Mouse (Mus musculus): ENCODE results near the gene Arhgap31.
A peak's percentile ranks its signal among the peaks of the same experiment; 100 is the strongest.

Gene Arhgap31

GRCm38 (mm10) chr16:38606509-38606908 lies 106.6 kb downstream of the Arhgap31 start:
- no peak for DNase-seq (ENCODE audit: low spot score in 2 of 2)

- peak in 1 of 2 experiments; percentile 31 for DNase-seq (ENCODE audit: low spot score in 2 of 2)
Measured at GRCm38 (mm10) chr16:38602989-38603804, 109.9 kb downstream of the Arhgap31 start.

GRCm38 (mm10) chr16:38598986-38599680 lies 113.9 kb downstream of the Arhgap31 start:
- DNase-seq (ENCODE audit: low spot score in 2 of 2), result no peak

GRCm38 (mm10) chr16:38596651-38597050 lies 116.4 kb downstream of the Arhgap31 start:
- no peak for DNase-seq (ENCODE audit: low spot score in 2 of 2)

- no peak for DNase-seq (ENCODE audit: low spot score in 2 of 2)
Measured at GRCm38 (mm10) chr16:38596099-38596498, 117.0 kb downstream of the Arhgap31 start.

- DNase-seq (ENCODE audit: low spot score in 2 of 2), result no peak
Measured at GRCm38 (mm10) chr16:38594435-38594834, 118.6 kb downstream of the Arhgap31 start.

- DNase-seq (ENCODE audit: low spot score in 2 of 2), result no peak
Measured at GRCm38 (mm10) chr16:38592946-38593345, 120.1 kb downstream of the Arhgap31 start.

- no peak for DNase-seq (ENCODE audit: low spot score in 2 of 2)
Measured at GRCm38 (mm10) chr16:38592026-38592678, 120.9 kb downstream of the Arhgap31 start.

GRCm38 (mm10) chr16:38591506-38591905 lies 121.6 kb downstream of the Arhgap31 start:
- no peak for DNase-seq (ENCODE audit: low spot score in 2 of 2)

- no peak for DNase-seq (ENCODE audit: low spot score in 2 of 2)
Measured at GRCm38 (mm10) chr16:38587572-38587971, 125.5 kb downstream of the Arhgap31 start.

GRCm38 (mm10) chr16:38587163-38587562 lies 125.9 kb downstream of the Arhgap31 start:
- DNase-seq (ENCODE audit: low spot score in 2 of 2), result no peak

- DNase-seq (ENCODE audit: low spot score in 2 of 2), result no peak
Measured at GRCm38 (mm10) chr16:38585186-38585585, 127.9 kb downstream of the Arhgap31 start.

GRCm38 (mm10) chr16:38584761-38585160 lies 128.3 kb downstream of the Arhgap31 start:
- no peak for DNase-seq (ENCODE audit: low spot score in 2 of 2)

- no peak for DNase-seq (ENCODE audit: low spot score in 2 of 2)
Measured at GRCm38 (mm10) chr16:38571481-38571880, 141.6 kb downstream of the Arhgap31 start.

GRCm38 (mm10) chr16:38568192-38568591 lies 144.9 kb downstream of the Arhgap31 start:
- no peak for DNase-seq (ENCODE audit: low spot score in 2 of 2)

GRCm38 (mm10) chr16:38563516-38563915 lies 149.6 kb downstream of the Arhgap31 start:
- no peak for DNase-seq (ENCODE audit: low spot score in 2 of 2)

GRCm38 (mm10) chr16:38562968-38563327 lies 150.1 kb downstream of the Arhgap31 start:
- no peak for DNase-seq (ENCODE audit: low spot score in 2 of 2)

- DNase-seq (ENCODE audit: low spot score in 2 of 2), result peak; percentile 90 to 95
Measured at GRCm38 (mm10) chr16:38562131-38562967, 150.7 kb downstream of the Arhgap31 start.

- no peak for DNase-seq (ENCODE audit: low spot score in 2 of 2)
Measured at GRCm38 (mm10) chr16:38558221-38558748, 154.8 kb downstream of the Arhgap31 start, which contains the start of gene Tmem39a. TSS of gene Tmem39a (plus strand) at chr16:38558698.

- DNase-seq (ENCODE audit: low spot score in 2 of 2), result no peak
Measured at GRCm38 (mm10) chr16:38555988-38556387, 157.1 kb downstream of the Arhgap31 start.
